Mouse (Mus musculus): ENCODE measurements around the gene Wwtr1.

DNA sequence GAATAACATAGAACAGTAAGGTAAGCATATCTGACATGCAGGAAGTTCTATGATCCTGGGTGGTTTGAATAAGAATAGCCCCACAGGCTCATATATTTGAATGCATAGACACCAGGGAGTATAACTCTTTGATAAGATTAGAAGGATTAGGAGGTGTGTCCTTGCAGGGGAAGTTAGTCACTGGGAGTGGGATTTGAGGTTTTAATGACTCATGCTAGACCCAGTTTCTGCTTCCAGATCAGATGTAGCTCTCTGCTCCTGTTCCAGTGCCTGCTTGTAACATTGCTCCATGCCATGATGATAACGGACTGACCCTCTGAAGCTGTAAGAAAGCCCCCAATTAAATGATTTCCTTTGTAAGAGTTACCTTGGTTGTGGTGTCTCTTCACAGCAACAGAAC is 155.1 kb downstream of the Wwtr1 start:
- TF ChIP-seq POLR2A (IDR thresholded peaks at IDR 0.05; ENCODE audit: extremely low read depth, insufficient read depth, low read length) = no peak
- TF ChIP-seq CTCF (IDR thresholded peaks at IDR 0.05; ENCODE audit: low read depth, low read length) = no peak

Measured in liver, adult 2 months (tissue).